Mouse (Mus musculus) lung, embryonic 16.5 days (tissue): ENCODE results near the gene Basp1. TPM values are rescaled to one million over a fixed set of nuclear protein-coding genes. Genes with fewer than 3 reads are reported as not detected.
A peak's percentile ranks its signal among the peaks of the same experiment; 100 is the strongest.

Experiments used
- ATAC-seq: fragments of 200-750 bp; cut with Nextera tagmentation; 2 replicates; pipeline ENCODE4 v1.8.0; 2017; ENCODE audit warnings: low read depth, mild to moderate bottlenecking, moderate library complexity
- H3K27ac ChIP-seq: fragments of 300-500 bp; sonication (generic); 2 replicates; pipeline ENCODE4 v1.5.1; 2014; ENCODE audit warnings: mild to moderate bottlenecking, control low read depth, low read length
- H3K27me3 ChIP-seq: fragments of 300-500 bp; sonication (generic); 2 replicates; pipeline ENCODE4 v1.6.1; 2014; ENCODE audit warnings: low read depth, low read length, mixed read lengths; ENCODE audit not compliant: control insufficient read depth, insufficient read depth
- H3K36me3 ChIP-seq: fragments of 300-500 bp; sonication (generic); 2 replicates; pipeline ENCODE4 v1.6.1; 2014; ENCODE audit warnings: low read length; ENCODE audit not compliant: control insufficient read depth, insufficient read depth
- H3K4me1 ChIP-seq: fragments of 300-500 bp; sonication (generic); replicated peaks from 2 replicates; pipeline ENCODE4 v1.6.1; 2014; ENCODE audit warnings: low read length, mixed read lengths; ENCODE audit not compliant: control insufficient read depth, insufficient read depth
- H3K4me2 ChIP-seq: fragments of 300-500 bp; sonication (generic); 2 replicates; pipeline ENCODE4 v1.6.1; 2014; ENCODE audit warnings: low read depth, low read length, control low read depth
- H3K4me3 ChIP-seq: fragments of 300-500 bp; sonication (generic); 2 replicates; pipeline ENCODE4 v1.5.1; 2014; ENCODE audit warnings: mild to moderate bottlenecking, low read length, control low read depth
- H3K9ac ChIP-seq: fragments of 300-500 bp; sonication (generic); 2 replicates; pipeline ENCODE4 v1.6.1; 2014; ENCODE audit warnings: low read length, control low read depth
- H3K9me3 ChIP-seq: fragments of 300-500 bp; sonication (generic); 2 replicates; pipeline ENCODE4 v1.6.1; 2016; ENCODE audit warnings: low read length; ENCODE audit not compliant: control insufficient read depth
- WGBS: fragments of 180-500 bp; shearing (Covaris S2); extraction: QIAGEN DNeasy Blood & Tissue Kit; methylation state at CpG from one replicate; pipeline ENCODE4 v1.1.7; 2014; 5-methylcytosine and 5-hydroxymethylcytosine counted together
- polyA plus RNA-seq: library from polyadenylated mRNA; unstranded; fragments of >200 nt; fragmentation: Nextera tagmentation; extraction: Ambion mirVana; gene quantifications from 2 replicates; pipeline ENCODE4 v1.2.1, GENCODE M21; 2015

Gene Basp1
- polyA plus RNA-seq, 1 experiment from 2014 or later = 13.0 TPM

- H3K4me1 ChIP-seq = no peaks in the 10 kb centered on the region
- no peaks in the 10 kb centered on the region for H3K36me3 ChIP-seq
- WGBS = 78% methylated on average over 7 of the region's 7 CpGs
- H3K9me3 ChIP-seq = no peaks in the 10 kb centered on the region
- no peak overlapping the region for H3K27ac ChIP-seq
- H3K9ac ChIP-seq = no peak overlapping the region
- H3K27me3 ChIP-seq = no peaks in the 10 kb centered on the region
- H3K4me2 ChIP-seq = no peak overlapping the region
- ATAC-seq = no peak
- no peak overlapping the region for H3K4me3 ChIP-seq
Observed at GRCm38 (mm10) chr15:25429007-25429406, 15.4 kb upstream of the Basp1 start.

DNA sequence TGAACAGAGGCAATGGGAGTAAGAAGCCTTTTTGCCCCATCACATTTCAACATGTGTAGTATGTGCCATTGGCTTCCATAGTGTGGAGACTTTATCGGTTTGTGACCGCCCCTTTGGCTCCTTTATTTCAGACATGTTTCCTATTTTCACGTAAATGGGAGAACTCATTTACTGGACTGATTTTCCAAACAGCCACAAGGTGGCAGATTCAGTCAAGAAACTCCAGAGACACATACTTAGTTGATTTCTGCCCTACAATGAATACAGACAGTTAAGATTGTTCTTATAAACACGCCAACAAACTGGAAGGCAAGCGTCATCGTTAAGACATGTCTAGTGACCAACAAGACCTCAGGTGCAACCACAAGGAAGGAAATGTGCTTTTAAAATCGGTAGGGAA, 15.0 kb upstream of the Basp1 start:
- H3K36me3 ChIP-seq = no peaks in the 10 kb centered on the region
- no peak overlapping the region for H3K9ac ChIP-seq
- H3K4me1 ChIP-seq = no peaks in the 10 kb centered on the region
- 34% methylated on average over 7 of the region's 7 CpGs for WGBS
- H3K4me3 ChIP-seq = no peak overlapping the region
- no peaks in the 10 kb centered on the region for H3K9me3 ChIP-seq
- no peak overlapping the region for H3K4me2 ChIP-seq
- ATAC-seq = no peak
- no peaks in the 10 kb centered on the region for H3K27me3 ChIP-seq
- no peak overlapping the region for H3K27ac ChIP-seq

DNA sequence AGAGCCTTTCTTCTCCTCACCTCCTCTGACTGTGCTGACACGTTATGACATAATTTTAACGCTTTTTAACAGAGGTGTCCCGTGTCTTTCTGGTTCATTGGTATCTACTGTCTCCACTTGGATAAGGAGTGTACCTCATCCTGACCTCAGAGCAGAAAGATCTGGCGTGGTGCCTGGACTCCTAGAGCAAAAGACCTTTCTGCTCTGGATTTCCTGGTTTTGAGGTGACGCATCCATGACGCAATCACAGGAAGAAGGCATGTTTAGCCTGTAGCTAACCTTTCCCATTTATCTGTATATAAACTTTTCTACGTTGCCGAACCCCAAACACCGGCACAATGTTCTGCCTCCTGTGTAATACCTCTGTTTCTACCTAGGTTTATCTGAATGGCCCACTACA, 6.7 kb upstream of the Basp1 start:
- no peak for ATAC-seq
- 76% methylated on average over 9 of the region's 9 CpGs for WGBS
- H3K27me3 ChIP-seq = no peaks in the 10 kb centered on the region
- no peak overlapping the region for H3K4me2 ChIP-seq
- no peaks in the 10 kb centered on the region for H3K36me3 ChIP-seq
- H3K4me3 ChIP-seq = no peak overlapping the region
- H3K27ac ChIP-seq = no peak overlapping the region
- peaks cover 8% of the 10 kb centered on the region; the same call in 1 of the 2 replicates for H3K4me1 ChIP-seq
- 0 out of 2 replicates have a peak, but pooled peaks cover 2% of the 10 kb centered on the region for H3K9me3 ChIP-seq
- H3K9ac ChIP-seq = no peak overlapping the region

DNA sequence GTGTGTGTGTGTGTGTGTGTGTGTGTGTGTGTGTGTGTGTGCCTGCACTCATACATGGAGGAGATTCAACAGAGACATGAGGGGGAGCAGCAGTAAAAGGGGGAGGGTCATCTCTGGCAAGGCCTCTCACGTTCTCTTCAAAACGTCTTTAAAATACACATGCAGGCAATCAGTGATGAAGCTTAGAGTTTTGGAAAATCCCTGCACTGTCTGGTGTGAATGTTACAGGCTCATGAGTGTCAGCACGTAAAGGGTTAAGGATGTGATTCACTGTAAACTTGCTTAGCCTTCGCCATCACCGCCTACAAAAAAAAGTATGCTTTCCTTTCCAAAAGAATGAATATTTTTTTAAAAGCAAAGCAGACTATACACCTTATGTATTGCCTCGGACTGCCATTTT, 2.8 kb upstream of the Basp1 start:
- H3K36me3 ChIP-seq = no peaks in the 10 kb centered on the region
- no peak overlapping the region for H3K9ac ChIP-seq
- no peaks in the 10 kb centered on the region for H3K27me3 ChIP-seq
- peaks cover 9% of the 10 kb centered on the region for H3K4me1 ChIP-seq
- 47% methylated on average over 6 of the region's 6 CpGs for WGBS
- no peak overlapping the region for H3K27ac ChIP-seq
- no peaks in the 10 kb centered on the region for H3K9me3 ChIP-seq
- ATAC-seq = no peak
- H3K4me3 ChIP-seq = no peak overlapping the region
- no peak overlapping the region for H3K4me2 ChIP-seq

GRCm38 (mm10) chr15:25415958-25416357, 2.4 kb upstream of the Basp1 start:
- Histone ChIP-seq H3K4me1 (peaks cover 12% of the 10 kb centered on the region), H3K4me3 (no peak overlapping the region), H3K27me3 (no peaks in the 10 kb centered on the region), H3K4me2 (no peak overlapping the region), H3K36me3 (no peaks in the 10 kb centered on the region), H3K27ac (no peak overlapping the region), H3K9ac (no peak overlapping the region), H3K9me3 (no peaks in the 10 kb centered on the region)
- ATAC-seq = no peak
- 52% methylated on average over 4 of the region's 4 CpGs for WGBS

GRCm38 (mm10) chr15:25414747-25415119, 1.2 kb upstream of the Basp1 start:
- Histone ChIP-seq H3K27me3 (no peaks in the 10 kb centered on the region), H3K4me2 (peak overlapping the region; percentile 81), H3K4me1 (peaks cover 12% of the 10 kb centered on the region), H3K9me3 (no peaks in the 10 kb centered on the region), H3K4me3 (peak overlapping the region; percentile 77), H3K9ac (peak overlapping the region; percentile 82), H3K27ac (peak overlapping the region; percentile 55; the same call in 1 of the 2 replicates), H3K36me3 (no peaks in the 10 kb centered on the region)
- under 1% methylated on average over 14 of the region's 14 CpGs for WGBS
- ATAC-seq = peak; percentile 41

DNA sequence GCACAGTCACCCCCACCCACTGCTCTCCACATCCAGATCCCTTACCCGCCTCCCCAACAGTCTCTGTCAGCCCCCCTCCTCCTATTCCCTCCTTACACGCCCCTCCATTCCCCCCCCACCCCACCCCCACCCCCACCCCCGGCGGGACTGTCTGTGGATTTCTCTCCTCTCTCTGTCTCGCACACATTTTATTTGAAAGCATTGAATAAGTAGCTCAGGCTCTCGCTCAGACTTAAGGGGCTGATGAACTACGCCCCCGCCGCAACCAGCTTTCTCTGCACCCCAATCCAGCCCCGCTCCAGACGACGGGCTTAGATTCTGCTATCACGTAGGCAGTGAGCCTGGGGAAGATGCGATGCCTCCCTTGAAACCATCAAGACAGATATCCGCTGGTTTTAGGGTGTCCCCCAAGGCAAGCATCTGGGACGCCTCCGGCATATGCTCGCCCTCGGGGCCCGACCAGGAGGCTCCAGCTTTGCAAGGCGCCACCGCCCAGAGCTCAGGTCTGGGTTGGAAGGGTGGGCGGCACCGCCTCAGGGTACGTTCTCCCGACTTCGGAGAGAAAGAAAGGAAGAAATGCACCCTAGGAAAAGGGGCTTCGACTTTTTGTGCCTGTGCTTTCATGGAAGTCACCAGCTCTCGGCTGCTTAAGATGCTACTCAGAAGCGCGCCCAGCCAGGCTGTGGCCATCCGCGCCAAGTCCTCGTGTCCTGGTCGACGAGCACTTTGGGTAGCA, 615 bp upstream of the Basp1 start:
- WGBS = under 1% methylated on average over 36 of the region's 36 CpGs
- H3K9me3 ChIP-seq = no peaks in the 10 kb centered on the region
- H3K4me3 ChIP-seq = peak overlapping the region; percentile 77
- H3K27ac ChIP-seq = peak overlapping the region; percentile 55
- peak overlapping the region; percentile 82 for H3K9ac ChIP-seq
- H3K4me1 ChIP-seq = peaks cover 12% of the 10 kb centered on the region
- no peaks in the 10 kb centered on the region for H3K27me3 ChIP-seq
- H3K4me2 ChIP-seq = peak overlapping the region; percentile 81
- H3K36me3 ChIP-seq = no peaks in the 10 kb centered on the region
- ATAC-seq = peak; percentile 42

- peak overlapping the region; percentile 76 for H3K27ac ChIP-seq
- peaks cover 5% of the 10 kb centered on the region for H3K4me1 ChIP-seq
- H3K27me3 ChIP-seq = no peaks in the 10 kb centered on the region
- peak overlapping the region; percentile 81 for H3K4me2 ChIP-seq
- H3K9ac ChIP-seq = peak overlapping the region; percentile 82
- no peaks in the 10 kb centered on the region for H3K9me3 ChIP-seq
- ATAC-seq = peak; percentile 45
- peak overlapping the region; percentile 77 for H3K4me3 ChIP-seq
- under 1% methylated on average over 35 of the region's 35 CpGs for WGBS
- H3K36me3 ChIP-seq = no peaks in the 10 kb centered on the region
Observed at GRCm38 (mm10) chr15:25412761-25413261, 753 bp downstream of the Basp1 start.

DNA sequence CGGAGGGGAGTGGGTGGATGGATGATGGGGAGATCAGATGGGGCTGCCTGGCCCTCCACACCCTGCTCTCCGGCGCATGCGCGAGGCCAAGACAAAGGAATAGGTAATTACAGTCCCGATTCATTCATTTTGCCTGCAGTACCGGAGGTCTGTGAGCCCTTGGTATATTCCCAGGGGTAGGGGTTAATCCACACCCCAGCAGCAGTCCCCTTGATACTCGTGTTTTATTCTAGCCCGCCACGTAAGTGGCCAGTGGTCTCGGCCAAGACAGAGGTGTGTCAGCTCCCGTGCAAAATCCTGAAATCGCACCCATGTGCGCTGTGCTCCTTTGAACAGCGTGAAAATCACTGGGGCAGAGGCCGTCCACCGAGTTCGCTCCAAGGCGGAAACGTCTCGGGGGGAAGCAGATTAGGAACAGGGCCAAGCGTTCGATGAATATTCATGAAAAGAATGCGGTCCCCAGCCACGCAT, 1.4 kb downstream of the Basp1 start:
- H3K9ac ChIP-seq = peak overlapping the region; percentile 82
- H3K4me1 ChIP-seq = peaks cover 4% of the 10 kb centered on the region
- H3K27ac ChIP-seq = peak overlapping the region; percentile 76
- H3K4me2 ChIP-seq = peak overlapping the region; percentile 81
- H3K4me3 ChIP-seq = peak overlapping the region; percentile 77
- peak; percentile 6; the same call in 1 of the 2 replicates for ATAC-seq
- H3K9me3 ChIP-seq = no peaks in the 10 kb centered on the region
- under 1% methylated on average over 25 of the region's 25 CpGs for WGBS
- H3K36me3 ChIP-seq = no peaks in the 10 kb centered on the region
- no peaks in the 10 kb centered on the region for H3K27me3 ChIP-seq
